In the genomic region with DNA sequence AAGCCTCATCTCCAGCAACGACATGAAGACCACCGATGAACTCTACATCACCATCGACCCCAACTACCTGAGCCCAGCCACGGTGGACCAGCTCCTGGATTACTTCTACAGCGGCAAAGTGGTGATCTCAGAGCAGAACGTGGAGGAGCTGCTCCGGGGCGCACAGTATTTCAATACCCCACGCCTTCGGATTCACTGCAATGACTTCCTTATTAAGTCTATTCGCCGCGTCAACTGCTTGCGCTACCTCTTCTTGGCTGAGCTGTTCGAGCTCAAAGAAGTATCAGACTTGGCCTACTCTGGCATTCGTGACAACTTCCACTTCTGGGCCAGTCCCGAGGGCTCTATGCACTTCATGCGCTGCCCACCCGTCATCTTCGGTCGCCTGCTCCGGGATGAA, we compare ENCODE assay signal across 22 mouse cellular contexts. TPM values are rescaled to one million over a fixed set of nuclear protein-coding genes. Genes with fewer than 3 reads are reported as not detected.
"Had no signal": no experiment of that assay in that cellular context is flagged by ENCODE, and none has a peak within 500 bp of the region (broad histone marks: within the 10 kb centered on the region; RNA-seq: fewer than 3 reads in every experiment).

No protein-coding gene starts in this region.

- H3K9me3 ChIP-seq: lung, embryonic 15.5 days; megakaryocyte, embryonic 14.5 days; midbrain, embryonic 13.5 days; midbrain, embryonic 15.5 days; neural tube, embryonic 12.5 days; stomach, embryonic 15.5 days had no signal

- H3K4me2 ChIP-seq: lung, embryonic 15.5 days; midbrain, embryonic 11.5 days; midbrain, embryonic 13.5 days; midbrain, embryonic 15.5 days; neural tube, embryonic 12.5 days; stomach, embryonic 15.5 days had no signal

- H3K27me3 ChIP-seq: lung, embryonic 15.5 days; neural tube, embryonic 12.5 days; stomach, embryonic 15.5 days had no signal

- H3K27ac ChIP-seq: lung, embryonic 15.5 days; macrophage; midbrain, embryonic 13.5 days; midbrain, embryonic 15.5 days; neural tube, embryonic 12.5 days; stomach, embryonic 15.5 days; stomach, postnatal 0 days had no signal

- ATAC-seq: lung, postnatal 0 days; midbrain, embryonic 13.5 days; midbrain, embryonic 15.5 days had no signal

- H3K4me3 ChIP-seq: lung, embryonic 15.5 days; megakaryocyte, embryonic 14.5 days; midbrain, embryonic 13.5 days; midbrain, embryonic 15.5 days; neural tube, embryonic 12.5 days; stomach, embryonic 15.5 days had no signal

- H3K9ac ChIP-seq: lung, embryonic 15.5 days; midbrain, embryonic 13.5 days; midbrain, embryonic 15.5 days; neural tube, embryonic 12.5 days; stomach, embryonic 15.5 days had no signal

- H3K36me3 ChIP-seq: lung, embryonic 15.5 days; midbrain, embryonic 13.5 days; midbrain, embryonic 15.5 days; neural tube, embryonic 12.5 days; stomach, embryonic 15.5 days had no signal

- DNase-seq: lung, adult 2 months; lung, postnatal 14 days; lung, postnatal 36 days; right cerebral cortex, postnatal 14 days; thymus, adult 2 months; thymus, postnatal 25 days; thymus, postnatal 4 days had no signal

RNA-seq across cellular contexts. Expression of a gene that starts 0.5 kb away (rescaled TPM):
- total RNA-seq: megakaryocyte progenitor cell, adult 5-6 weeks; monocyte, adult 5-6 weeks had no signal
- polyA plus RNA-seq: liver, embryonic 16.5 days; lung, embryonic 15.5 days; lung, postnatal 0 days; macrophage; midbrain, embryonic 11.5 days; midbrain, embryonic 13.5 days; midbrain, embryonic 15.5 days; midbrain, postnatal 0 days; neural tube, embryonic 12.5 days; neural tube, embryonic 14.5 days; stomach, embryonic 15.5 days; stomach, postnatal 0 days had no signal
